Mouse (Mus musculus): ENCODE results near the gene Vamp8.

Vamp8 gene

DNA sequence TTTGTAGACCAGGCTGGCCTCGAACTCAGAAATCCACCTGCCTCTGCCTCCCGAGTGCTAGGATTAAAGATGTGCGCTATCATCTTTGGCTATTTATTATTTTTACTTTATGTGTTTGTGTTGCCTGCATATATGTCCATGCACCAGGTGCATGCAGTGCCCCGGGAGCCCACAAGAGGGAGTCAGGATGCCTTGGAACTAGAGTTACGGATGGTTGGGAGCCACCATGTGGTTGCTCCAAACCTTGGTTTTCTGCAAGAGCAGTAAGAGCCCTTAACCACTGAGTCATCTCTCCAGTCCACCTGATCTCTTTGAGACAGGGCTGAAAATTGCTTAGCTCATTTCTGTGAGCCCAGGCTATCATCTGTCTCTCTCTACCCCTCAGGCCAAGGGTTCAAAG, 16.6 kb upstream of the Vamp8 start:
- ATAC-seq (ENCODE audit: insufficient number of reproducible peaks, low FRiP score, low TSS enrichment): peak; percentile 90

GRCm38 (mm10) chr6:72405356-72405755, 14.9 kb upstream of the Vamp8 start:
- no peak for ATAC-seq (ENCODE audit: insufficient number of reproducible peaks, low FRiP score, low TSS enrichment)

GRCm38 (mm10) chr6:72401875-72402274, 11.4 kb upstream of the Vamp8 start:
- ATAC-seq (ENCODE audit: insufficient number of reproducible peaks, low FRiP score, low TSS enrichment): no peak

GRCm38 (mm10) chr6:72399967-72400366, 9.5 kb upstream of the Vamp8 start:
- no peak for ATAC-seq (ENCODE audit: insufficient number of reproducible peaks, low FRiP score, low TSS enrichment)

DNA sequence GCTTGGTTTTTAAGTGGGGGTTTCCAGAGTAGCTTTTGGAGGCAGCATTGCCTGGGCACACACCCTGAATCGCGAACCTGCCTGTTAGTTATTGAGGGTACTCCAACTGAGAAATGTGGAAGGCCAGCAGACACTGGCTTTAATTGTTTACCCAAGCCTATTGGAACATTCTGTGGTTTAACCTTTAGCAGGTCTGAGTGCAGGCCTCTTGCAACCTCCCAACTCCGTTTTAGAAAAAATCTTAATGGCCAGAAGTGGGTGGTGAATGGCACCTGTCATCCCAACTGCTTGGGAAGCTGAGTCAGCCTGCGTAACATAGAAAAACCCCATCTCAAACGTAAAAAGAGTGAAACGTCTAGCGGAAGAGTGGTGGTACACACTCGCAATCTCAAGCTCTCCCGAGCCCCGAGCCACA, 6.3 kb upstream of the Vamp8 start:
- no peak for ATAC-seq (ENCODE audit: insufficient number of reproducible peaks, low FRiP score, low TSS enrichment)

GRCm38 (mm10) chr6:72392341-72392740, 1.8 kb upstream of the Vamp8 start:
- no peak for ATAC-seq (ENCODE audit: insufficient number of reproducible peaks, low FRiP score, low TSS enrichment)

- ATAC-seq (ENCODE audit: insufficient number of reproducible peaks, low FRiP score, low TSS enrichment): no peak
Observed at GRCm38 (mm10) chr6:72390795-72391521, 455 bp upstream of the Vamp8 start.

GRCm38 (mm10) chr6:72389471-72389940, 997 bp downstream of the Vamp8 start:
- peak; percentile 6 for ATAC-seq (ENCODE audit: insufficient number of reproducible peaks, low FRiP score, low TSS enrichment)

DNA sequence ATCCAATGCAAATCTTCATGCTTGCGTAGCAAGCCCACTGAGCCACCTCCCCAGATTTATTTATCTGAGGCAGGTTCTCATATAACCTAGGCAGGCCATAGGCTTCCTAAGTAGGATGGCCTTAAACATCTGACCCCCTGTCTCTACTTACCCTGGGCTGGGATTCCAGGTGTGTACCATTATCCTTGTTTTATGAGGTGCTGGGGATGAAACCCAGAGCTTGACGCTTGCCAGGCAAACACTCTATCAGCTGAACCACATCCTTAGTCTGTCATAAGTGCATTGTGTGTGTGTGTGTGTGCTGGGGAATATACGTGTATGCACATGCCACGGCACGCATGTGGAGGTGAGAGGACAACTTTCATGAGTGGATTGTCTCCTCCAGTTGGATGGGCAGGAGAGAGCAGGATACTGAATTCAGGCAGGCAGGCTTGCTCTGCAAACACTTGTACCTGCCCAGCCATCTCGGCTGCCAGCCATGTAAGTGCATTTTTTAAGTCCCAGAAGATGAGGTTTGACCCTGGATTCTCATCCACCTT, 1.6 kb downstream of the Vamp8 start:
- ATAC-seq (ENCODE audit: insufficient number of reproducible peaks, low FRiP score, low TSS enrichment): no peak

DNA sequence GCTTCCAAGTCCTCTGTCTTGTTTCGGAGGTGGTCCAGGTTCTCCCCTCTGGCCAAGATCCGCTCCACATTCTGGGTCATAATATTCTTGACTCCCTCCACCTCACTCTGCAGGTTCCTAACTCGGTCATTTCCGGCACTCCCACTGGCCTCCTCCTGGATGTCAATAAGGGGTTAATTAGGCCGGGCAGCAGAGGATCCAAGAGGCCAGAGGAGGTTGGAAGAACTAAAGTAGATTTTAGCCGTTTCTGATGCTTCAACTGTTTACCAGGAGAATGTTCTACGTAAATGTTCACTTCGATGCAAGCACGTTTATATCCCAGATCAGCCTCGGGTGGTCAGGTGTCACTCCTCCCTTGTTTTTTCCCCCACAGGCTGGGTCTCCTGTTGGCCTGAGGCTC, 2.2 kb downstream of the Vamp8 start:
- ATAC-seq (ENCODE audit: insufficient number of reproducible peaks, low FRiP score, low TSS enrichment): no peak

DNA sequence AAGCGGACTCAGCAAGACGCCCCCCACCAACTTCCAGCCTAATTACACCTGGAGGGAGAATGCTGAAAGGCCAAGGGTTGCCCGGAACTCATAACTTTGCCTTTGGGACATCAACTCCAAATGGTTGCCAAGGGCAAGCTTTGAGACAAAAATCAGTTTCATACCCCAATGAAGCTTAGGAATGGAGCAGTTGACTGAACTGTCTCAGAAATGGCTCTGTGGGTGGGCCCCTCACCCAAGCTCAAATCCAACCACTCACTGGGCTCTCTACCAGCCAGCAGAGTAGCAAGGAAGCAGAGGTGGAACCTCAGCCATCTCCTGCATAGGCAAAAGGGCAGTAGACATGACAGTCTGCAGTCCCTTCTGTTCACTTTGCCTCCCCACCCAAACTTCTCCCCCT, 2.7 kb downstream of the Vamp8 start:
- ATAC-seq (ENCODE audit: insufficient number of reproducible peaks, low FRiP score, low TSS enrichment): no peak

GRCm38 (mm10) chr6:72386561-72386960, 3.9 kb downstream of the Vamp8 start:
- no peak for ATAC-seq (ENCODE audit: insufficient number of reproducible peaks, low FRiP score, low TSS enrichment)

- no peak for ATAC-seq (ENCODE audit: insufficient number of reproducible peaks, low FRiP score, low TSS enrichment)
Observed at GRCm38 (mm10) chr6:72385258-72385657, 5.2 kb downstream of the Vamp8 start.

DNA sequence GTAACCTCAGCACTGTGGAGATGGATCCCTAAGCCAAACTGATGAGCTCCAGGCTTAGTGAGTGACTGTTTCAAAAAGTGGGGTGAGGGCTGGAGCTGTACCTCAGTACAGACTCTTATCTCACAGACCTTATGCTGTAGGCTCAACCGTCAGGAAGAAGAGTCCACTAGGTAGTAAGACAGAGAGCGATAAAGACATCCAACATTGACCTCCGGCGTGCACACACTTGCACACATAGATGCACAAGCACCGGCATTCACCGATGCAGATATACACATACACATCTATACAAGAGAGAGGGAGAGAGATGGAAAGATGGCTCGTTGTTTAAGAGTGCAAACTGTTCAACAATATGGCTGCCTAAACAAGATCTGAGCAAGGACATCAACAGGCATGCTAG, 6.6 kb downstream of the Vamp8 start:
- ATAC-seq (ENCODE audit: insufficient number of reproducible peaks, low FRiP score, low TSS enrichment): no peak

DNA sequence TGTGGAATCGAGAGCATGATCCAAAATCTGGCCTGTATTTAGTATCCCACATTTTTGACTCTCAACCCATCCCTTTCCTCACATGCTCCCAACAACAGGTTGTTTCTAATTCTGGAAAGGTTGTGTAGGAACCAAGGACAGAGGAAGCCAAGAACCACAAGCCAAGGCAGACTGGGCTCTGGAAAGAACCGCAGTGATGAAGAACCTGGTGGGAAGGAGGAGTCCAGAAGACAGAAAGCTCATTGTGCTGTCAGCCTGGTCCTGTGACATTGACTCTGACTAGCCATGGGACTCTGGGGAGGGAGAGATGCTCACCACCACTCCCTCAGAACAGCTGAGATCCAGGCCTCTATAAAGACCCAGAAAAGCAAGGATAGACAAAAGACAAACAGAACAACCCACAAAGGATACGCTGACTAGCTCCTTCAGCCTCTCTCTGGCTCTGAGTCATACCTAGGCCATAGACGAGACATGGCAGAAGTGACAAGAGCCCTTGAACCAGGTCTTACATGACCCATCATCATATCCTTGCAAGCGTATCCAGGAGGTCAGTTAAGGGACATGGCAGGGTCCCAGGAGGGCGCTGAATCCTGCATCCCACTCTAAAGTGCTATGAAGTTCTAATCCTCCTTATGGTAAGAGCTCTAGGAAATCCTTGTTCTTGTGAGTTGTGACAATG, 7.2 kb downstream of the Vamp8 start:
- ATAC-seq (ENCODE audit: insufficient number of reproducible peaks, low FRiP score, low TSS enrichment): no peak

DNA sequence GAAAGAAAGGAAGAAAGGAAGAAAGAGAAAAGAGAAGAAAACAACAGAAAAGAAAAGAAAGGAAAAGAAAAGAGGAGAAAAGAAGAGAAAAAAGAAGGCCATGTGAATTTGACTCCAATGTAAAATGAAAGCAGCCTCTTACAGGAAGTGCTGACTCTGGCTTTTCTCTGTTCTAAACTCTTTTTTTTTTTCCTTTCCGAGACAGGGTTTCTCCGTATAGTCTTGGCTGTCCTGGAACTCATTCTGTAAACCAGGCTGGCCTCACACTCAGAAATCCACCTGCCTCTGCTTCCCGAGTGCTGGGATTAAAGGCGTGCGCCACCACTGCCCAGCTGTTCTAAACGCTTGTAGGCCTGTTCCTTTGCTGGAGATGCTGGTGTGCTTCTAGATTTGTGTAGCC, 8.0 kb downstream of the Vamp8 start:
- ATAC-seq (ENCODE audit: insufficient number of reproducible peaks, low FRiP score, low TSS enrichment): no peak

- no peak for ATAC-seq (ENCODE audit: insufficient number of reproducible peaks, low FRiP score, low TSS enrichment)
Observed at GRCm38 (mm10) chr6:72380131-72380770, 10.3 kb downstream of the Vamp8 start, which contains the start of gene Vamp5. Gene Vamp5 (minus strand): TSS chr6:72380468.

- no peak for ATAC-seq (ENCODE audit: insufficient number of reproducible peaks, low FRiP score, low TSS enrichment)
Observed at GRCm38 (mm10) chr6:72379377-72380130, 10.9 kb downstream of the Vamp8 start.

DNA sequence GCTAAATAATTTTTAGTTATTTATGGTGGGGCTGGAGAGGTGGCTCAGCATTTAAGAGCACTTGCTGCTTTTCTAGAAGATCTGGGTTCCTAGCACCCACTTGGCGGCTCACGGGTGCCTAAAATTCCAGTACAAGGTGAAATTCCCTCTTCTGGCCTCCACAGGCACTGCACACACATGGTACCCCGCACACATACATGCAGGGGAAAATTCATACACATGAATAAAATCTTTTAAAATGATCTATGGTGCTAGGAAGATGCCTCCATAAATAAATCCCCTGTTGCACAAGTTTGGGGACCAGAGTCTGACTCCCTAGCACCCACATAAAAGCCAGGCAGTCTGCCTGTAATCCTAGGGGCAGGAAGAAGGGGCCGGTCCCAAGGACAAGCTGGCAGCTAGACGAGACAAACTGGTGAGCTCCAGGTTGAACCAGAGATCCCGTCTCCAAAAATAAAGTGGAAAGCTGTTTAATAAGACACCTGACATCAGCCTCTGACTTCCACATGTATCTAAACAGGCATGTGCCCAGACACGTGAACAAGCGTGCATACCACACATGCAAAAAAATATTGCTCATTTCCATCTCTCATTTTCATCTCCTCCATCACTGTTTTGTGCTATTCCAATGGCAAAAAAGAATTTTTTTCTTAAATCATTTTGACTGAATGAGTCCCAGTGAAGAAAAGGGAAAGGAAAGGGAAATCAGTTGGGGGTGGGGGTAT, 11.8 kb downstream of the Vamp8 start:
- ATAC-seq (ENCODE audit: insufficient number of reproducible peaks, low FRiP score, low TSS enrichment): no peak
